Mouse (Mus musculus): ENCODE data around the gene Edf1. TPM values are rescaled to one million over a fixed set of nuclear protein-coding genes. Genes with fewer than 3 reads are reported as not detected.

Gene Edf1
- polyA plus RNA-seq, 1 experiment from 2014 or later, result 355 TPM

DNA sequence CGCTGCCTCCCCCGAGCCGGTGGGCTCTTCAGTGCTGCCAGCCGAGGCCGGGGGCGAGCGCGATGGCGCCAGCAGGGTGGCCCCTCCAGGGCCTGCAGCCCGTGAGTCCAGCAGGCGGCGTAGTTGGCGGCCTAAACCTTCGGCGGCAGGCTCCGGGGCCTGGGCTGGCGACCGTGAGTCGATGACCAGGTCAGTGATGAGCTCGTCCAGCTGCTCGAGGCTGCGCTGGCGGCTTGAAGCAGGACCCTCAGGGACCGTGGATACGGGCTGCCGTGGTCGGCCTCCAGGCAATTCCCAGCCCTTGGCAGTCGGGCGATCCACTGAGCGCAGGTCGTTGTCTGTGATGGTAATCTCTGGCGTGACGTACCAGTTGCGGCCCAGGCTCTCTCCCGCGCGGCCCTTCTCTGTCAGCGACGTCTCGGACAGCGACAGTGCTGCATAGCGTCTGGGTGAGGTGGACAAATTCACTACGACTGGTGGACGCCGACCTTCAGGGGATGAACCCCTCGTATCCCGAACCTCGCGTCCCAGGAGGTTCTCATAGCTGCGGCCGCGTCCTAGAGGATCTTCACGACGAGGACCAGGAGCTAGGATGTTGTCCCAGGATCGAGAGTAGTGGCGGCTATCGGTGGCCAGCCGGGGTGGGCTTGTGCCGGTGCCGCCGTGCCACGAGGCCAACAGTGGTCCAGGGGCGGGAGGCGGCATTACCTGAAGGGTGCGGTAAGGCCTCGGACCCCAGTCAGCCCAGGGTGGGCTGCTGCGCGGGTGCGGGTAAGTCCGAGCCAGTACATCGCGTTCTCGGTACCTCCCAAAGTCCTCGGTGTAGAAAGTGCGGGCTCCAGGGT is 20.5 kb downstream of the Edf1 start:
- WGBS, result 7% methylated on average over 75 of the region's 75 CpGs
- Histone ChIP-seq H3K27ac (replicated peaks) (no peak overlapping the region), H3K9ac (no peak overlapping the region), H3K9me3 (replicated peaks) (no peaks in the 10 kb centered on the region), H3K27me3 (peaks cover 56% of the 10 kb centered on the region), H3K4me3 (replicated peaks) (peak overlapping the region; percentile 27), H3K36me3 (peaks cover 6% of the 10 kb centered on the region; the same call in 1 of the 2 replicates), H3K4me1 (peaks cover 84% of the 10 kb centered on the region), H3K4me2 (replicated peaks) (peak overlapping the region; percentile 46)
- ATAC-seq (ENCODE audit: insufficient number of reproducible peaks, low FRiP score, low TSS enrichment, low read depth), result no peak

DNA sequence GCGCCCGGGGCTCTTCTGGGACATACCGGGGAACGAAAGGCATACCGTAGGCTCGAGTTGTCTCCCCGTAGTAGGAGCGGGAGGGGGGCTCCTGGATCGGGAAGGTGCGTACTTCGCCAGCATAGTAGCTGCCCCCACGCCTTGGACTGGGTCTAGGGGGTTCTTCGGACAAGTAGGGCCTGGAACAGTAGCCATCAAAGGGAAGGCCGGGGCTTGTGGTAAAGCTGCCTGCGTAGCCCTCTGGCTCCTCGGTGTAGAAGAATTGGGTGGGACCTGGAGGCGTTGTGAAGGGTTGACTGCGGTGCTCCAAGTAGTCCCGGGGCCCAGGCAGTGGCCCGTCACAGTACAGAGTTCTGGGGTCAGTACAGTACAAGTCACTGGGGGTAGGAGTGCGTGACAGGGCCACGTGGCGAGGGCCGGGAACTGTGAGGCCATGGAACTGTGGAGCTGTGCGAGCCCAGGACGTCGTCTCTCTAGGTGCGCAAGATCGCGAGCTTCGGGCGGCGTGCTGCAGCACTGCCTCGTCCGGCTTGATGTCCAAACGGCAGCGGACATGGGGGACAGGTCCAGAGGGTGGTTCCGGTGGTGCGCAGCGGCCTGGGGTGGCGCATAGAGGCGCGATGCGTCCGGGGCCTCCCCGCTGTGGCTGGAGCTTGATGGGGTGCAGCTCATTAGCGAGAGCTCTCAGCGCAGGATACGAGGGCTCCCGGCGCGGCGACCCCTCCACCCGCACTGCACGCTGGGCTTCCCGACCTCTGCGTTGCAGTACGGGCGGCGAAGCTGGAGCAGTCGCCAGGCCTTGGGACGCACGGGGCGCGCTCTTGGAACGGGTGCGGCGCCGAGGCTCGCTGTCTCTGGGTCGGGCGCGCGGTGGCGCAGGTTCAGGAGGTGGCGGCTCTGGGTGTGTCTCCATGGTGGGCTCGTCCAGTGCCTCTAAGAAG is 21.4 kb downstream of the Edf1 start:
- H3K27me3 ChIP-seq, result peaks cover 56% of the 10 kb centered on the region
- H3K4me1 ChIP-seq, result peaks cover 76% of the 10 kb centered on the region
- no peaks in the 10 kb centered on the region for H3K9me3 ChIP-seq (replicated peaks)
- 5% methylated on average over 77 of the region's 77 CpGs for WGBS
- no peak for ATAC-seq (ENCODE audit: insufficient number of reproducible peaks, low FRiP score, low TSS enrichment, low read depth)
- peak overlapping the region; percentile 27 for H3K4me3 ChIP-seq (replicated peaks)
- H3K27ac ChIP-seq (replicated peaks), result no peak overlapping the region
- peaks cover 15% of the 10 kb centered on the region for H3K36me3 ChIP-seq
- peak overlapping the region; percentile 46 for H3K4me2 ChIP-seq (replicated peaks)
- no peak overlapping the region for H3K9ac ChIP-seq

DNA sequence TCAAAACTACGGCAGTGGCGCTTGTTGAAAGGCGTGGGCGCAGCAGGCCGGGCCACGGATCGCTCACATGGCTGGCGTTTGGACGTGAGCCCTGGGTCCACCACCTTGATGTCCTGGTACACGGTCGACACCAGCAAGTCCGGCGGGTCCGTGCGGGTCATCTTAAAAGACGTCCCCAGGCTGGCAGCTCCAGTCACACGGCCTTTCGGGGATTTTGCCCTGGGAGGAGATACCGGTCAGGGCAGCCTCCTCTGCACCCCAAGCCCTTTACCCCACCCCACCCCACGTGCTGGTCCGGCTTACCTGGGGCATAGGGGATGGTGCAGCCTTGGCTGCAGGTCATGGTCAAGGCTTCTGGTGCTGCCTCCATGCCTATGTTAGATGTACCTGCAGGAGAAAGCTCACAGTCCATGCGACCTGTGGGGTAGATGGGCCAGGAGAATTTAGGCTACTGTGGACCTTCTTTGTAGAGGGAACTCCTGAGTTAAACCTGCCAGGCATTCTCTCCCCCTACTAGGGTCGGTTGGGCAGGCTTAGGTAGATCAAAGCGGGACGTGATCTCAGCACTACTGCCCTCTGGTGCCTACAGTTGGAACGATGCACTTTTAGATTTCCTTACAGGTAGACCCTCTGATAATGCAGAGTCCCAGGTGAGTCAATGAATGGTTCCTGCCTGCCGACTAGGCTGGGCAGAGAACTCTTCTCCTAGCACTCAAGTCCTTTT is 22.3 kb downstream of the Edf1 start:
- Histone ChIP-seq H3K27ac (replicated peaks) (no peak overlapping the region), H3K36me3 (peaks cover 23% of the 10 kb centered on the region), H3K4me3 (replicated peaks) (peak overlapping the region; percentile 27), H3K4me2 (replicated peaks) (peak overlapping the region; percentile 46), H3K9me3 (replicated peaks) (no peaks in the 10 kb centered on the region), H3K27me3 (peaks cover 56% of the 10 kb centered on the region), H3K4me1 (peaks cover 73% of the 10 kb centered on the region), H3K9ac (no peak overlapping the region)
- 6% methylated on average over 27 of the region's 27 CpGs for WGBS
- ATAC-seq (ENCODE audit: insufficient number of reproducible peaks, low FRiP score, low TSS enrichment, low read depth), result no peak

DNA sequence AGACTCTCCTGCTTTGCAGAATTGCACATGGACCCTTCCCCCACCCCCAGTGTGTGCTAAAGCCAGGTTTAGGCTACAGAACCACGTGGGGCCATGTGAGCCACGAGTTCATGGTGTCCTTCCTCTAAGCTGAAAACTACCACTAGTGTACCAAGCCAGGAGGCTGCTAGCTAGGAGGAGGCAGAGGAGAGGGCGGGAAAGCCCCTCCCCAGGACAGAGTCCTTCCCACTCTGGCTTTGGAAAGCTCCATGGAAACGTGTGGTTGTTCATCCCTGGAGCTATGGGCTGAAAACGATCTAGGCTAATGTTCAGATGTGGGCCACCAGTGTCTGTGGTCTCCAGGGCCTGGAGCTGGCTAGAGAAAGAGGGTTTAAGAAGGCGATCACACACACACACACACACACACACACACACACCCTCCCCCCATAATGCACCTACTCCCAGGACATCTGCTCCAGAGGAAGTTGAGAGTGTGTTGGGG is 23.0 kb downstream of the Edf1 start:
- Histone ChIP-seq H3K4me2 (replicated peaks) (peak overlapping the region; percentile 78), H3K27me3 (peaks cover 56% of the 10 kb centered on the region), H3K9me3 (replicated peaks) (no peaks in the 10 kb centered on the region), H3K27ac (replicated peaks) (no peak overlapping the region), H3K9ac (no peak overlapping the region), H3K4me3 (replicated peaks) (0 out of 2 replicates have a peak overlapping the region, but pooled peaks have one; percentile 41), H3K36me3 (peaks cover 27% of the 10 kb centered on the region), H3K4me1 (peaks cover 69% of the 10 kb centered on the region)
- ATAC-seq (ENCODE audit: insufficient number of reproducible peaks, low FRiP score, low TSS enrichment, low read depth), result no peak
- 39% methylated on average over 6 of the region's 6 CpGs for WGBS

DNA sequence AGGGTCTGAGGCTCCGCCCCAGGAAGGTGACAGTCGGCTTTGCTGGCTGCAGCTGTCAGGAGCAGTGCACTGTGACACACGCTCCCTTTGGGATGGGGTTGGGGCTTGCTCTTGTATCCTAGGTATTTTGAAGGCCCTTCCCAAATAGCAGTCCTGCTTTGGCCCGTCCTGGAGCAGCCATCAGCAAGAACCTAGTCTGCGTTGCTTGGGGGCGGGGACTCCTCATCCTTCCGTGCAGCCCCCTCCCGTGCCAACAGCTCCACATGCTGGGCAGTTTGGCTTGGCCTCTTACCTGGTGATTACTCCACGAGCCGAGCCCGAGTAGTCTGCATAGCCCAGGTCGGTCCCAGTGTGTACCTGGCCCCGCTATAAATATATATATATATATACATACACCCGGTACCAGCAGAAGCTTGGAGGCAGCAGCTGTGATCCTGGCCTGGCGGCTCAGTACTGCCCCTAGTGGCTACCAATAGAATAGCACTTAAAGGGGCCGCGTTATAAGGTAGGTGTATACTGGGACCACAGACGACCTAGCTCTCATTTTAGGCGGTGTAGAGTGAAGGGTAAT is 23.7 kb downstream of the Edf1 start, which contains the start of gene Ajm1:
Ajm1 (minus strand) TSS at position 464 of the 571 bp plus-strand sequence.
- 5% methylated on average over 19 of the region's 19 CpGs for WGBS
- H3K36me3 ChIP-seq, result peaks cover 31% of the 10 kb centered on the region
- H3K27me3 ChIP-seq, result peaks cover 51% of the 10 kb centered on the region
- peak within 1 kb of the TSS; percentile 78 for H3K4me2 ChIP-seq (replicated peaks)
- no peaks in the 10 kb centered on the region for H3K9me3 ChIP-seq (replicated peaks)
- no peak within 1 kb of the TSS for H3K27ac ChIP-seq (replicated peaks)
- H3K4me1 ChIP-seq, result peaks cover 64% of the 10 kb centered on the region
- H3K4me3 ChIP-seq (replicated peaks), result peak within 1 kb of the TSS; percentile 41
- peak; percentile 66 for ATAC-seq (ENCODE audit: insufficient number of reproducible peaks, low FRiP score, low TSS enrichment, low read depth)
- H3K9ac ChIP-seq, result peak within 1 kb of the TSS; percentile 12; the same call in 1 of the 2 replicates

DNA sequence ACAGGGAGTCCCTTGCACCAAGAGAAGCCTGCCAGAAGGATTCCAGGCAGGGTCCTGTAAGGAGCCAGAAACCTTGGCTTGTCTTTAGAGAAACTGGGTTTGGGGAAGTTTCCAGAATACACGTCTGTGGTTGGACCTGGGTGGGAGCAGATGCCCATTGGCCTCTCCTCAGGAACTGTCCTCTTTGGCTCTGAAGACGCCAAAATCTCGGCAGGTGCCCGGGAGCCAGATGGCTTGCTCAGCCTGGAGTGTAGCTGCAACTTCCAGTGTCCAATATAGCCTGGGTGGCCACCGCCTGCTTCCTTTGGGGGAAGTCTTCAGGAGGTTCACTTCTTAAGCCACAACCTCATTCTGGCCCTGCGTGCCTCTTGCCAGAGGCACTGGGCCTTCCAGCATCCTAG is 24.3 kb downstream of the Edf1 start:
- Histone ChIP-seq H3K27ac (replicated peaks) (no peak overlapping the region), H3K4me2 (replicated peaks) (peak overlapping the region; percentile 78), H3K36me3 (peaks cover 35% of the 10 kb centered on the region), H3K27me3 (peaks cover 46% of the 10 kb centered on the region), H3K9me3 (replicated peaks) (no peaks in the 10 kb centered on the region), H3K4me3 (replicated peaks) (no peak overlapping the region), H3K4me1 (peaks cover 62% of the 10 kb centered on the region), H3K9ac (no peak overlapping the region)
- 36% methylated on average over 6 of the region's 6 CpGs for WGBS
- no peak for ATAC-seq (ENCODE audit: insufficient number of reproducible peaks, low FRiP score, low TSS enrichment, low read depth)

DNA sequence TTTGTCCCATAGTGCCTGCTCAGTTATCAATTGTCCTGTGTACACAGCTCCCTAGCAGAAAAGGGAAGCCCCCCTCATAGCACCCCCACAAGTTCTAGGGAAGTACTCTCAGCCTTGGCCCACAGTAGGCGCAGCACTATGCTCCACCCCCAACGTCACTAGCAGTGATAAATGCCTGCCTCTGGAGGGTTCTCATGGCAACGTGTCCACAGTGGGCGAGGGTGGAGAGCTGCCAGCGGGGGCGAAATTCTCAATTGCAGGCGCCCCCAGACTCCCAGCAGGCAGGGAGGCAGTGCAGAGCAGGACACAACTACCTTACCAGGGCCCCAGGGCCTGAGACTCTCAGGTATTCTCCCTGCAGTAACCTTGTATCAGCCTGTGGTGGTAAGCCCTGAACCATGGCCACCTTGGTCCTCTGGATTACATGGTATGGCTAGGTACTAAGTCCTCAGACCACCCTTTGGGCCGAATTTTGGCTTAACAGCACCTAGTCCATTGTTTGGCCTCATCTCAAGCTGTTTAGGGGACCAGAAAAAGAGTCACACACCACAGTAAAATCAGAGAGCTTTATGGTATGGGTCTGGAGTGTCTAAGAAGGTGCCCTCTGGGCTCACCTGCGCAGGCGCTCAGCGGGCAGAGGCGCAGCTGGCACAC is 24.9 kb downstream of the Edf1 start:
- WGBS, result 54% methylated on average over 12 of the region's 12 CpGs
- Histone ChIP-seq H3K4me3 (replicated peaks) (no peak overlapping the region), H3K4me2 (replicated peaks) (no peak overlapping the region), H3K27ac (replicated peaks) (no peak overlapping the region), H3K36me3 (peaks cover 42% of the 10 kb centered on the region), H3K4me1 (peaks cover 56% of the 10 kb centered on the region), H3K27me3 (peaks cover 39% of the 10 kb centered on the region), H3K9ac (no peak overlapping the region), H3K9me3 (replicated peaks) (no peaks in the 10 kb centered on the region)
- no peak for ATAC-seq (ENCODE audit: insufficient number of reproducible peaks, low FRiP score, low TSS enrichment, low read depth)

DNA sequence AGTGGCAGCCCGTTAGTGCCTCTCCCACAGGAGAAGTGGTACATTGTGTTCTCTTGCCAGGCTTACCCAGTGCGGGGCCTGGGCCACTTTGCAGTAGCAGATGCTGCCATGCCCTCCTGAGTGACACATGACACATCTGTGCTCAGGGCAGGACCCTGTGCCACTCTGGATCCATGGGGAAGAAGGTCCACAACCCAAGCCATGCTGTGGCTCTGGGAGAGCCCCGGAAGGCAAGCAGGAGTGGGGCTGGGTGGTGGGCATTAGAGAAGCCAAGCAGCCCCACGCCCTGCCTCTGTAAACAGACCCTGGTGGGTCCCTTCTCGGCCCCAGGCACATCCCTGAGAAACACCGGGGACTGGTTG is 25.5 kb downstream of the Edf1 start:
- WGBS, result 68% methylated on average over 6 of the region's 6 CpGs
- Histone ChIP-seq H3K4me3 (replicated peaks) (no peak overlapping the region), H3K9me3 (replicated peaks) (no peaks in the 10 kb centered on the region), H3K36me3 (peaks cover 47% of the 10 kb centered on the region), H3K27me3 (peaks cover 34% of the 10 kb centered on the region), H3K4me1 (peaks cover 50% of the 10 kb centered on the region), H3K27ac (replicated peaks) (no peak overlapping the region), H3K4me2 (replicated peaks) (no peak overlapping the region), H3K9ac (no peak overlapping the region)
- ATAC-seq (ENCODE audit: insufficient number of reproducible peaks, low FRiP score, low TSS enrichment, low read depth), result no peak

DNA sequence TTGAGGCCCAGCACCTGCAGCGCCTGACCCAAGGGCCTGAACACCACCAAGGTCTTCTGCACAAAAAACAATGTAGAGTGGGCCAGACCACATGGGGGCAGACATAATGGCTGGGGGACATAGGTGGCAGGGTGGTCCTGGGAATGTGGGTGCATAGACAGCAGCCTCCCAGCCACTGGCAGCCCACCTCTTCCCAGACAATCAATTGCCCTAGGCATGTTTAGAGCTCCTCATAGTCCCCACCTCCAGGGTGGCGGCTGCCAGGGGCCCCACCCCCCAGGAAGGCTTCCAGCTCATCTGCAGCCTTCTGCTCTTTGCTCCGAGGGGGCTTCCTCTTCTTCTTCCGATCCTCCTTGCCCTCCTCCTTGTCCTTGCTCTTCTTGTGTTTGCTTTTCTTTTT is 25.9 kb downstream of the Edf1 start:
- Histone ChIP-seq H3K9ac (no peak overlapping the region), H3K27ac (replicated peaks) (no peak overlapping the region), H3K4me2 (replicated peaks) (no peak overlapping the region), H3K4me1 (peaks cover 46% of the 10 kb centered on the region), H3K4me3 (replicated peaks) (no peak overlapping the region), H3K9me3 (replicated peaks) (no peaks in the 10 kb centered on the region), H3K27me3 (peaks cover 29% of the 10 kb centered on the region), H3K36me3 (peaks cover 52% of the 10 kb centered on the region)
- no peak for ATAC-seq (ENCODE audit: insufficient number of reproducible peaks, low FRiP score, low TSS enrichment, low read depth)
- 50% methylated on average over 4 of the region's 4 CpGs for WGBS

DNA sequence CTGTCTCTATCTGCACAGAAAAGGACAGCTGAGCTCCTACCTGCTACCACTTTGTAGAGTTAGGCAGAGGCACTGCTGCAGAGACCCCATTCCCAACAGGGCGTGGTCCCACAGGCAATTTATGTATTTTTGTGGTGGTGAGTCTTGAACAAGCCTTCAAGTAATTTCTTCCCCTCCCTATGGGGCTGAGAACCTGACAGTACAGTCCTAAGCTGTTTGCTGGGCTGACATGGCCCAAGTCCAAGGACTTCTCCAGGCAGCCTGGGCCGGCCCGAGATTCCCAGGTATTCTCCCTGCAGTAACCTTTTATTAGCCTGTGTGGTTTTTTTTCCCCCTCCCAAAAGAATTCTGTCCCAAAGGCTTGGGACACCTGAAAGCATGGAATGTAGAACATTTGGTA is 26.5 kb downstream of the Edf1 start:
- H3K27ac ChIP-seq (replicated peaks), result no peak overlapping the region
- H3K36me3 ChIP-seq, result peaks cover 55% of the 10 kb centered on the region
- no peaks in the 10 kb centered on the region for H3K9me3 ChIP-seq (replicated peaks)
- H3K27me3 ChIP-seq, result peaks cover 23% of the 10 kb centered on the region
- WGBS, result 90% methylated on average over 3 of the region's 3 CpGs
- H3K4me1 ChIP-seq, result peaks cover 40% of the 10 kb centered on the region
- no peak overlapping the region for H3K9ac ChIP-seq
- H3K4me2 ChIP-seq (replicated peaks), result no peak overlapping the region
- no peak for ATAC-seq (ENCODE audit: insufficient number of reproducible peaks, low FRiP score, low TSS enrichment, low read depth)
- no peak overlapping the region for H3K4me3 ChIP-seq (replicated peaks)

Data from embryonic facial prominence, embryonic 15.5 days (tissue).